Mouse (Mus musculus) heart, postnatal 4 days (tissue): ENCODE measurements around the gene Col15a1. TPM values are rescaled to one million over a fixed set of nuclear protein-coding genes. Genes with fewer than 3 reads are reported as not detected.

ENCODE experiments used
- DNase-seq: peaks from one replicate; pipeline ENCODE4 v3.0.0; 2021
- total RNA-seq, 2 experiments: library from RNA; stranded (reverse); gene quantifications; 2 replicates each; pipeline ENCODE4 v1.2.3; 2021

The Col15a1 gene
- total RNA-seq, 2 experiments from 2014 or later: 165 to 183 TPM

DNA sequence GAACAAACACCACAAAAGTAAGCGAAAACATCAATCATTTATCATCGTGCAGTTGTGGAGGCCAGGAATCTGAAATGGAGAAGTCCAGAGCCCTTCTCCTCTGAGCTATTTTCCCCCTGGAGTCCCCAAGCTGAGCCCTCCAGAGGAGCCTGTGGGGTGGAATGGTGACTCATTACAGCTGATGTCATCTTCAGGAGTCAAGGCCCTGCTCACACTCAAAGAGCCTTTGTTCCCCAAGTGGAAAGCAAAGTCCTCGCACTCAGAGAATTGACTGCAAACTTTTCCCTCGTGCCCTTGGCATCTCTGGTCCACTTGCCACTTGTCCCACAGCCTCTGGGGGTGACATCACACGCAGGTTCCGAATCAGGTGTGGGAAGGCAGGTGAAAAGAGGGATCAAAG, 23.4 kb downstream of the Col15a1 start:
- no peak for DNase-seq

DNA sequence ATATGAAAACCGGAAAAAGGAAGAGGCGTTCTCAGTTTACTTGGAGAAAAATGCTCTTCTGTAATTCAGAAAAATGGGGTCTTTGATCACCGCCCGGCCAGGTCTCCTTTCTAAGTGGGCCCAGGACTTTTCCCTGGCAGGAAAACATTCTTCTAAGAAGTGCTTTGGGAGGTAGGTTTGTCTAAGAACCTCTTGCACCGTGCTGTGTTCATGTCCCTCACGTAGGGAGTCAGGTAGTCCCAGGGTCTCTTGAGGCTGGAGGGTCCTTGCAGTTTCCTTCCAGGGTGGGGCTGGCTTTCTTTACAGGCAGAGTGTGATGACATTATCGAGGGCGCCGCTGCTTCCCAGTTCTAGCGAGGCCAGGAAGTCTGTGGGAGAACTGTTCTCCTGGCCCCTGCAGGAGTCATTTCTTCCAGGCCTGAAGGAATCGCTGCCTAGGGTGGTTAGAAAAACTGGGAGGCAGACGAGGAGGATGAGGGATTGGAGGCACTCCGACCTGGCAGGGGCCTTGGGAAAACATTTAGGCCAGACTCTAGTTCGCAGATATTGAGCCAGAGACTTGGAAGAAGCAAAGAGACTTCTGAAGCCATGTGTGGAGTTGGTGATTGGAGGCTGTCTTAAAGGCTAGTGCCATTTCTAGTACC, 25.4 kb downstream of the Col15a1 start:
- DNase-seq: peak; percentile 48

DNA sequence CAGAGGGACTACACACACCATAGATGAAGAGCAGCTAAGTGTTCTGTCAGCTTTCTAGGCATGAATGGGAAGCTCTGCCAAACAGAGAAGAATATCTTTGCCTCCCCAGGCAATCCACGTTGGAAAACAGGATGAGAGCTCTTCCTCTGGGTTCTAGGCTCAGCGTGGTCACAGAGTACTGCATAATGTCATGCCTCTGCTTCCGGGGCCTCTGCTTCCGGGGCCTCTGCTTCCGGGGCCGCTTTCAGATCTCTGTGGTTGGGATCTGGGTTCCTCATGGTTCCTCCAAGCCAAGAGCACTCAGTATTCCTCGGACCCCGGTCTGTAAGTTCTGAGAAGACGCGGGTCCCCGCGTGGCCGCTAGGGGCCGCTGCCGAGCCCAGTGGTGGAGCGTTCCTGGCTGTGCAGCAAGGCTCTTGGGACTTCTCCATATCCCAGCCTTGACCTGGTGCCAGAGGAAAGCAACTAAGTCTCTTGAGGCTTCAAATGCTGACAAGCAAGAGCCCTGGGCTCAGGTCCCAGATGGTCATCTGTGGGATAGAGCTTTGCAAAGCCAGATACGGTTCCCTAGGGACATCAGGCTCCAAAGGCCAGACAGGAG, 26.8 kb downstream of the Col15a1 start:
- peak; percentile 90 for DNase-seq

DNA sequence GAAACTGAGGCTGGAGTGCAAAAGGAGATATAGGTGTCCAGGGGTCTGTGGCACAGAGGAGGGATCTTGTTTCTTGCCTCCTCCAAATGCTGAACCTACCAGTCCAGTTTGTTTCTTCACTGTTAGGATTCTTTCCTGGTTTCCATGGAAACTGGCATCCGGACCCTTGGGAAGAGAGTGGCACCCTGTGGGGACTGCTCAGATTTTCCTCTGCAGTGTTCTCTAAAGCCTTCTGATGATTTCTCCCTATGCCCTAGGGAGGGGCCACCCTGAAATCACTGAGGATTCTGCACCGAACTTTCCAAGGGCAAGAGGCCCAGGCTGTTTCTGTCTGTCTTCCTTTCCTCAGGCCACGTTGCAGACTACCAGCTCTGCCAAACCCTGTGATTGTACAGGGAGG, 27.4 kb downstream of the Col15a1 start:
- no peak for DNase-seq

DNA sequence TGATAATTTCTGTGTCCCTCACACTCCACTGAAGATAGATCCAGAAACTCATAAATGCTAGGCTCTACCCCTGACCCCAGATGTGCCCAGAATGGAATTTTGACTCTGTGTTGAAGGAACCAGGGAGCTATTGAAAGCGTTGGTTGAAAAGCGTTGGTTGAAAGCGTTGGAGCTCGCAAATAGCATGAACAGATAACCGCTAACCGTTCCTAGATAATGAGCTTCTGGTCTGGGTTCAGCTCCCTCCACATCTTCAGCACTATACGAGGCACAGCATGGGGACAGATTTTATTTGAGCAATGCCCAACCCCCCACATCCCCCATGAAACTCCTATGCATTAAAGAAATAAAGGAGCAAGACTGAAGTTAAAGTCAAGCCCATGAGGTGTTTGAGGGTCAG, 28.1 kb downstream of the Col15a1 start:
- no peak for DNase-seq

DNA sequence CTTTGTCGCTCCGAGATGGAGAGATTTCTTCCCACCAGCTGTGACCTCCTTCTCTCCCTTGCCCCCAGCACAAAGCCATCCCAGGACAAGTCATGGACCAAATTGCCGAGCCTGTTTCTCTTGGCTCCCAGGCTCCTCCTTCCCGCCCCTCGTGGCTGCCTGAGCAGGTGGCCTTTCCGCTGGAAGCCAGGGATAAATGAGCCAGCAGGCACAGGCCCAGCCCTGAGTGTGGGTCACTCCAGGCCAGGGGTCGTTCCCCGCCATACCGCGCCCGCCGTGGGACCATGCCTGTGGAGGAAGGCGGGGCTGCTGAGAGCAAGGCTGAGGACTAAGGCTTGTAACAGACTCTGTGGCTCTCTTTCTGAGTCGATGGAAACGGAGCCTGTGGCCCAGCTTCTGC, 29.3 kb downstream of the Col15a1 start:
- DNase-seq: peak; percentile 75

DNA sequence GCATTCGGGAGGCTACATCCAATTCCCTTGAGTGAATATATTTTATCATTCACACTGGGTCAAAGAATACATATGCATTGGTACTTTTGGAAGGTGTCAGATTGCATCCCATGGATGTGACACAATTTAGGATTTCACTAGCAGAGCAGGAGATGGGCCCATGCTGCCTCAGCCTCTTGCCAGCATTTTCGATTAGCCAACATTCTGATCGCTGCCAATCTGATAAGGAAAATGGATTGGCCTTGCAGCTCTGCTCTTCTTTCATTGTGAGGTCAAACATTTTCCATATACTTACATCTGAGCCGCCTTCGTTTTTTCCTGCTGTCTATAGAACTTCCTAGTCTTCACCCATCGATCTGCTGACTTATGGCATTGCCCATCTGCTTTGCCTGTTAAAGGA, 31.2 kb downstream of the Col15a1 start:
- no peak for DNase-seq

DNA sequence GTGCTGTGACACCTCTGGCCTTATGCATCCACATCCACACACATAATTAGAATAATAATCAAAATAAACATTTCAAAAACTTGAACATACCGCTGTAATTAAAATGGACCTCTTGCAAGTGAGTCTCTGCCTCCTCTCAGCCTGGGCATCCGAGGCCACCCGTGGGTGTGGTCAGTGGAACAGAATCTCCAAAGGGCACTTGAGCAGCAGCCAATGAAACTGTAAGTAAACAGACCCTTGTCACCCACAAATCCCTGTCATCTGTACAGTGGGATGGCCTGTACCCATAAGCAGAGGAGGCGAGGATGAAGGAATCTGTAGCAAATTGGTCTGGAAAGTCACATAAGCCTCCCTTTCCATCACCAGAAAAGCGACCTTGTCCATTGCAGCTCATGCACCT, 32.9 kb downstream of the Col15a1 start:
- DNase-seq: no peak

DNA sequence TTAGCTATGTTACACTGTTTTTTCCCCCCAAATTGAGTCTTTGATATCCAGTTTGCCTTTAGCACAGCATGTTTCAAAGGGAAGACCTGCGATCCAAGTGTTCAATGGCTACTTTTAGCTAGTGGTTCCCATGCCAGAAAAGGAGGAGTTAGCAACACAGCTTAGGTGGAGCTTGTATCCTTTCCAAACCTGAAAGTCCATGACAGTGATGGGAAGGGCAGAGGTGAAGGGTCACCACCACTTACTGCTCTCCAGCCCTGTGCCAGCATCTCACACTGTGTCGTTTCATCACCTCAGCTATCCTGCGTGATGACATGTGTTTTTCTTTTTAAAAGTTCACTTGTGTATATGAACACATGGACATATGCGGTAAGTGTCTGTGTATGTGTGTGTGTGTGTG, 34.2 kb downstream of the Col15a1 start:
- no peak for DNase-seq

DNA sequence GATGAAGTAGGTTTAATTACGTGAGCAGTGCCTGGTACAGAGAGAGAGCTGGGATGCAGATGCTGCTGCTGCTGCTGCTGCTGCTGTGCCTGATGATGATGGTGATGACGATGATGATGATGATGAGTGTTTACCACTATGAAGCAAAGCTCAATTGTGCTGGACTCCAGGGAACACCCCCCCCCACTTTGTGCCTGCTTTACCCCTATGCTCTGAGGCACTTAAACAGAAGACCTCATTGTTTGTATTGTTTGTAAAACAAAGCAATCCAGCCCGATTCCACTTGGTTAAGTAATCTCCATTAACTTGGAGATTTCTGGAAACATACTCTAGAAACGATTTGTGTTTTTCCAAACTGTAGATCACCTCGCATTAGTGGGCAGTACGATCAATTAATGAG, 36.7 kb downstream of the Col15a1 start:
- DNase-seq: no peak

DNA sequence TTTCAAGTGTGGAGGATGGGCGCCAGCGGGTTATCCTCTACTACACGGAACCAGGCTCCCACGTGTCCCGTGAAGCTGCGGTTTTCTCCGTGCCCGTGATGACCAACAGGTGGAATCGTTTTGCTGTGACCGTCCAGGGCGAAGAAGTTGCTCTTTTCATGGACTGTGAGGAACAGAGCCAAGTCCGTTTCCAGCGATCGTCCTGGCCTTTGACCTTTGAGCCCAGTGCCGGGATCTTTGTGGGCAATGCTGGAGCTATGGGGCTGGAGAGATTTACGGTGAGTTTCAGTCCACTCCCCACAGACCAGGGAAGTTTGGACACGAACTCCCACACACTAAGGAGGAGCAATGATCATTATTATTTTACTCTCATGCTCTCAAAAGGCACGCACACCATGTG, 37.7 kb downstream of the Col15a1 start:
- no peak for DNase-seq

DNA sequence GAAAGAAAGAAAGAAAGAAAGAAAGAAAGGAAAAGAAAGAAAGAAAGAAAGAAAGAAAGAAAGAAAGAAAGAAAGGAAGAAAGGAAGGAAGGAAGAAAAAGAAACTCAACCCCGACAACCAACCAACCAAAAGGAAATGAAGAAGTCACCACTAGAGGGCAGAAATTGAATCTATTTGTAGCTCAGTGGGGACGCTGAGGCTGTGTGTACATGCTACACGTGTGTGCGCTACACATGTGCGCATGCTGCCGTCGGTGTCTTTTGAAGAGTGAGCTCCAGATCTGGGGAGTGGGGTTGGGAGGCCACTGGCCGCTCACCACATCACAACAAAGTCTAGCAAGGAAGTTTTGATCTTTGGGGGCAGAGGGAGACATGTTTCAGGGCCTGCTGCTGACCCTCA, 38.9 kb downstream of the Col15a1 start:
- DNase-seq: no peak

DNA sequence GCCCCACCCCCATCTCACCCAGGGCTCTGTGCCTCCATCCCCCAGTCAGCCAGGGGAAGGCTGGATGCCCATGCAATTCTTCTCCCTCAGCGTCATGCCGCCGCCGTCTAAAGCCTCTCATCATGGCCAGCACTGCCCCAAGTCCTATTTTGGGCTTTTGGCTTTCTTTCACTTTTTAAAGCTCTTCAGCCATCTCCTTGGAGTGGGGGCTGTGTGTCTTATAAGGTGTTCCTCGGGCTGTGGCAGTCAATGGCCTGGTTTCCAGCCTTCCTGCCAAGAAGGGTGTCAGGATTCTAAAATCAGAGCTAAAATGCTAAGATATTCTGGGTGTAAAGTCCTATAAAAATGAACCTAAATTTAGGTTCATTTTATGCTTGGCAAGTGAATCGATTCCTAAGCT, 39.6 kb downstream of the Col15a1 start:
- no peak for DNase-seq

DNA sequence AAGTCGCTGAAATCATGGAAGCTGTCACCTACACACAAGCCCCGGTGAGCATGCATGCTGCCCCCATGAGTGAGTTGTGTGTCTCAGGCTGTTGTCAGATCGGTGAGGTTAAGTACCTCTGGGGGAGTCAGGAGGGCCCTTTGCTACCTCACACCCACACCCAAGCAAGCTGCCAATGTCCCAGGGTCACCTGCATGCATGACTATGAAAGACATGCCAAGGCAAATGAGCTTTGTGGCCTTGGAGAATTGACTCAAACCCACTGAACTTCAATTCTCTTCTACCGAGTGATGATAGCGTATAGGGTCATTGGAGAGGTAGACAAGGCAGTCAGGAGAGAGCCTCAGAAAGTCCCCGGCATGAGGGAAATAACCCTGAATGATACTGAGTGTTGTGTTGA, 41.2 kb downstream of the Col15a1 start:
- no peak for DNase-seq

DNA sequence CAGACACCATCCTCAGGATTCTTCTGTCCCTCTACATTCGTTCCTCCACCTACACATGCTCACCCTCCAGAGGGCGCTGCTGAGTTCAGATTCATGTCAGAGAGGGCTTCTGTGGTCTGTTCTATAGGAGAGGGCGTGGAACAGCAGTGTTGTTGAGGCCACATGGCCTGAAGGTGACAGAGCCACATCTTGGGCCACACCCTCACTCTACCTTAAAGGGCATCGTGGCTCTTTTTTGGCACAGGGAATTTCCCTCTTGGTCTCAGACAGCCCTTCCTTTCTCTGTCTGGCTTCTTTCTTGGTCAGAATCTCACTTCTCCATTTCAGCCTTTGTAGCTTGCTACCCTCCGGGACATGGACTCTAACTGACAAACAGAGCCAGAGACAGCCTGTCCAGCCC, 43.1 kb downstream of the Col15a1 start:
- DNase-seq: peak; percentile 87

DNA sequence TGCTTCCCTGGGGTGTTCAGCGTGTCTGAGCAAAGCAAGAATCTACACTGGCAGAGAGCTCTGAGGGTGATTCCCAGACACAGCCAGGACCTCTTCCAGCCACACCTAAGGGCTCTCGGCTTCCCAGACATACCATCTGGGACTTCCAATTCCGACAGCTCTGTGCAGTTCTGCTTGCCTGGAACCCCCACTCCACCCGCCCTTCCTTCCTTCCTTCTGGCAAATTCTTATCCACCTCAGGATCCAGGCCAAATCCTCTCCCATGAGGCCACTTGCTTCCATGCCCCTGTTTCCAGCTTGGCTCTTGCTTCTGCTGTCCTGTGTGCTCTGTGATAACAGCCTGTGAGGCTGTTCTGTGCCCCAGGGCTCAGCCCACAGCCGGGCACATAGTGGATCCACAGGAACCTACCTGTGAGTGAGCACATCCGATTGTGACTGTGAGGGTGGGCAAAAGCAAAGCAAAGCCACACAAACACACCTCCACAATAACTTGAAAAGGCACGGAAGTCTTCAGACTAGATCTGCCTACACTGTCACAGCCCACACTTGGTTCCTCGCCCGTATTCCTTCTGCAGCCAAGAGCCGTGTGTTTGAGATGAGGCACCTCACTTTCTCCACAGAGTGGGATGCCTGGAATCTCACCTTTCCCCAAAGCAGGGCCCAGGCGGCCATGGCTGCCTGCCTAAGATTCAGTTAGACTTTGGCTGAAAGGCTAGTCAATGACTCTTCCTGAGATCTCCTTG, 43.9 kb downstream of the Col15a1 start:
- peak; percentile 58 for DNase-seq

DNA sequence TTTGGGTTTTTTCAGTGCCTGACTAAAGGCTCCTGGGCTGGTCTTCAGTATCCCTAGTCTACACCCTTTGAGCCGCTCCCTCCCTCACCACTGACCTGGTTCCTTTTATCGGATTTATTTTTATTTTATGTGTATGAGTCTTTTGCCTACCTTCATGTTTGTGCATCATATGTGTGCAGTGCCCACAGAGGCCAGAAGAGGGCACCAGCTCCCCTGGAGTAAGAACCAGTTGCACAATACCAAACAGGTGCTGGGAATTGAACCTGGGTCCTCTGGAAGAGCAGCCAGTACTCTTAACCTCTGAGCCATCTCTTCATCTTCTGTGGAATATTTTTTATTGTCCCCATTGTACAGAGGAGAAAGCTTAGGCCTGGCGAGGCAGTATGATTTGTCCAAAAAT, 44.7 kb downstream of the Col15a1 start:
- no peak for DNase-seq

DNA sequence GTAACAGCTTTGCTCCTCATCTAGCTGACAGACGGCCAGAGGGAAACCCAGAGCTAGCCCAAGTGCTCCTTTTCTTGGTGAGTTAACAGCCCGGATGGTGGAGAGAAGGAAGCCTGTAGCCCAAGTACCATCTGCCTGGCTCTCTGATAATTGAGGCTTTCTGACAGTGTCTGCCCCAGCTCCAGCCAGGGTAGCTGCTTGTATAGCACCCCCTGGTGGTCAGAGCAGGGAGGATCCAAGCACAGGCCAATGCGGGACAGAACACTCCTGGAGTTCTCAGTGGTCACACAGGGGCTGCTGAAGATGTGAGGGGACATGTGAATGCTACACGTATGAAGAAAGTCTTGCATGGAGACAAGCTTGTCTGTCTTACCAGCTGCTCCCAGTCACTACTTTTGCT, 47.7 kb downstream of the Col15a1 start:
- DNase-seq: peak; percentile 91

DNA sequence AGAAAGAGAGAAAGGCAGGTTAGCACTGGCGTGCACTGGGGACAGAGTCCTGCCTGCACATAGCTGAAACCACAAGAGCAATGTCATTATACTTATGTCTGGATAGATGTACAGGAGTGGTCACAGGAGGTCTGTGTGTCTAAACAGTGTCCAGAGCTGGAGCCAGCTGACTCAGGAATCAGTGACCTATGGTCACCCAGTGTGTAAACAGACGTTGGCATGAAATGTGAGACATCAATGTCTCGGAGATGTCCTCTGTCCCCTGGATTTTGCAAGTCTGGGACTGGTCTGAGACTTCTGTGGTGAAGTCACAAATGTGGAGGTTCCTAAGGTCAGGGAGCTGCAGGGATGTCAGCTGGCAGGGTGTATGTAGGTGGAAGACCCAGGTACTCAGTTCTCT, 50.2 kb downstream of the Col15a1 start:
- no peak for DNase-seq

DNA sequence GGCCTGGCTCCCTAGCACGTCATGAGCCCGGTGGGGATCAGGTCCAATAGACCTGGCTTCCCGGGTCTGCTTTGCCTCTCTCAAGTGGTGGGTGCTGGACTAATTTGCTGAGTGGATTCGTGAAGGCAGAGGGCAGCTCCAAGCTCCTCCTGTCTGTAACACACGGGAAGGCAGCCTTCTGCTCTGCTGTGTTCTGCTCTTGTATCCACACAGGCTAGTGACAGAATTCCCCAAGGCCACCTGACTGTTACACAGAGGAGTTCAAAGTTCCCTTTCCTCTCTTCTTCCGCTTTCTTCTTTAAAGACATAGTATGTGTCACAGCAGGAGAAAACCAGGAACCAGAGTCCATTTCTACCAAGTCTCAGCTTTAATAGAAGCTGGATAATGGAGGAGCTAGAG, 53.1 kb downstream of the Col15a1 start:
- no peak for DNase-seq

DNA sequence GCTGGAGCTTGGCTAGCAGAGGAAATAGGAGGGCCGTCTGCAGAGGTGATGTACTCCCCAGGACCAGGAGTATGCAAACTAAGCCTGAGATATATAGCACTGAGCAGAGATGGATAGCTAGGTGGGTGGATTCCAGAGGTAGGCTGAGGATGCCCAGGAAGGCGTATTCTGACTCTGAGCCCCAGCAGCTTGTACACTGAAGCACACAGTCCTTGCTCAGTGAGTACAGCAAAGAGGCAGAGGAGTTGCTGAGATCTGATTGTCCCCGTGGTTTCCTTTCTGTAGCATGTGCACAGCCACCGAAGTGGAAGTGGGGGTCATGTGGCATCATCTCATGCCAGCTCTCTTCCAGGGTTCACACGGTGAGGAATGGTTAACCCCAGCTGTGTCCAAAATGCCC, 54.0 kb downstream of the Col15a1 start:
- no peak for DNase-seq

DNA sequence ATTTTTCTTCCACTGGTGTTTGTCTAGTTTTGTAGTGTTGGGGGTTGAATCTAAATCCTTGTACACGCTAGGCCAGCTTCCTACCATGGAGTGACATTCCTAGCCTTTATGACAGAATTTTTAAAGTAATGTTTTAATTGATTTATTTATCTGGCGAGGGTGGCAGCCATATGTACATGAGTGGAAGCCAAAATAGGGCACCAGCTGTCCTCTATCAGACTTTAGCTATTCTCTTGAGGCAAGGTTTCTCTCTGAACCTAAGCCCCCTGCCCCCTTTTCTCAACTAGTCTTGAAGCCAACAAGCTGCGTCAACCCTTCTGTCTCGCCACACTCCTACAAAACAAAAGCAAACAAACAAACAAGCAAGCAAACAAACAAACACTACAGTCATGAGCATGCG, 57.6 kb downstream of the Col15a1 start:
- DNase-seq: no peak

DNA sequence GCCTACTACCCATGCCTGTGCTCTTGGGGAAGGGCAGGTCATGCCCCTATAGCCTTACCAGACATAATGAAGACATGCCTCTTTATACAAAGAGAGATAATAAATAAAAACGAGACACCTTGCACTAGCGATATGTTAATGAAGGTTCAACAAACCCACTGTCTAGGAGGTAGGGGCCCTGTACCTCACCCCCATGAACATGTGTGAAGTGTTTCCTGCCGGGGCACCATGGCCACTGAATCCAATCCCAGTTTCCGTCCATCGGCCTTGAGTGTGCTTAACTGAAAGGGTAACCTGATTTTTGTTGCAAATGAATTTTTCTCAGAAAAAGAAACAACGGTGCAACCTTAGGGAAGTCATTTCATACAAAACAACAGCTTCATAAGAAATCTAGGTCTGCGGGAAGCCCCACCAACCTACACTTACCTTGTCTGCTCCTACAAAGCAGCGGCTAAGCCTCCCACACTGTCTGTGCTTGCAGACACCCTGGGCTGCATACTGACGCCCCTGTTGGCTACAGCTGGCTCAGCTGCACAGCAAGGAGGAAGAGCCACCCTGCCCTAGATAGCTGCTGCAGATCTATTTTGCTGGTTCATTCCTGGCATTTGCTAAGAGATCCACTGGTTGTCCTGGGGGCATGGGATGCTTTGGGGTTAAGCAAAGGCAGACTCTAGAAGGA, 64.6 kb downstream of the Col15a1 start:
- no peak for DNase-seq

DNA sequence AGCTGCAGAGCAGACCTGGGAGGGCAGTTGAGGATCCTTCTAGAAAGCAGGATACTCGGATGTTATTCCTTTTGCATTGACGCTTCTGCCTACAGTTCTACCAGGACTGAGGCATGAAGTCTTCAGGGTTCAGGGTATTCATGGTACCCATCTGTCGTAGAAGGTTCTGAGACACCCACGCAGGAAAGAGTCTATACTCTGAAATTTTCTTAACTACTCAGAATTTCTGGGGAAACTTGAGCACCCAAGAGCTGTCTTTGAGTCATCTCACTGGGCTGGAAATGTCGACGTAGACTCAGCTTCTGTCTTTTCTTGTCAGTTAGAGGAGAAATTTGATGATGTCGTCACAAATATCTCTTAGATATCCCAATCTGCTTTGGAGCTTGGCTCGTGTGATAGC, 65.8 kb downstream of the Col15a1 start:
- DNase-seq: no peak
